Mouse (Mus musculus): ENCODE data around the gene Zfhx3. TPM values are rescaled to one million over a fixed set of nuclear protein-coding genes. Genes with fewer than 3 reads are reported as not detected.

Zfhx3 gene
- polyA plus RNA-seq, 2 experiments = 0.25 to 0.65 TPM

GRCm38 (mm10) chr8:108621296-108621695 is 678.9 kb downstream of the Zfhx3 start:
- no peaks in the 10 kb centered on the region for H3K27me3 ChIP-seq (ENCODE audit: control insufficient read depth, insufficient read depth, low read length)
- no peak for TF ChIP-seq CTCF (IDR thresholded peaks at IDR 0.05; ENCODE audit: low read depth)
- TF ChIP-seq EP300 (IDR thresholded peaks at IDR 0.05; ENCODE audit: low read depth) = no peak
- H3K36me3 ChIP-seq (replicated peaks; ENCODE audit: control insufficient read depth, insufficient read depth, low read depth) = no peaks in the 10 kb centered on the region
- no peaks in the 10 kb centered on the region for H3K9me3 ChIP-seq (ENCODE audit: control insufficient read depth, low read length)
- 58% methylated on average over 7 of the region's 7 CpGs for WGBS (ENCODE audit: insufficient replicate concordance)
- no peak overlapping the region for H3K27ac ChIP-seq
- no peak for ATAC-seq (ENCODE audit: insufficient read depth)
- no peak overlapping the region for H3K4me3 ChIP-seq (ENCODE audit: insufficient read depth in 1 of 2, low read depth in 2 of 2, low read length in 2 of 2)
- peaks cover 0 to 3% of the 10 kb centered on the region in 2 experiments; a peak in 1 of 4 replicates for H3K4me1 ChIP-seq (replicated peaks; ENCODE audit: control insufficient read depth in 2 of 2, insufficient read depth in 2 of 2, low read length in 1 of 2)
- no peak for DNase-seq (ENCODE audit: low read depth in 3 of 3, low spot score in 3 of 3)
- H3K9ac ChIP-seq (replicated peaks) = no peak overlapping the region
- H3K4me2 ChIP-seq (ENCODE audit: low read depth) = no peak overlapping the region

GRCm38 (mm10) chr8:108623660-108624059 is 681.2 kb downstream of the Zfhx3 start:
- no peaks in the 10 kb centered on the region for H3K27me3 ChIP-seq (ENCODE audit: control insufficient read depth, insufficient read depth, low read length)
- H3K9me3 ChIP-seq (ENCODE audit: control insufficient read depth, low read length) = no peaks in the 10 kb centered on the region
- H3K9ac ChIP-seq (replicated peaks) = no peak overlapping the region
- H3K4me2 ChIP-seq (ENCODE audit: low read depth) = no peak overlapping the region
- ATAC-seq (ENCODE audit: insufficient read depth) (no peak), DNase-seq (ENCODE audit: low read depth in 3 of 3, low spot score in 3 of 3) (no peak)
- H3K4me1 ChIP-seq (replicated peaks; ENCODE audit: control insufficient read depth in 2 of 2, insufficient read depth in 2 of 2, low read length in 1 of 2) = peaks cover 0 to 3% of the 10 kb centered on the region in 2 experiments; a peak in 1 of 4 replicates
- no peak overlapping the region for H3K27ac ChIP-seq
- WGBS (ENCODE audit: insufficient replicate concordance) = 28% methylated on average over 5 of the region's 5 CpGs
- H3K36me3 ChIP-seq (replicated peaks; ENCODE audit: control insufficient read depth, insufficient read depth, low read depth) = no peaks in the 10 kb centered on the region
- TF ChIP-seq EP300 (IDR thresholded peaks at IDR 0.05; ENCODE audit: low read depth) (no peak), CTCF (IDR thresholded peaks at IDR 0.05; ENCODE audit: low read depth) (no peak)
- H3K4me3 ChIP-seq (ENCODE audit: insufficient read depth in 1 of 2, low read depth in 2 of 2, low read length in 2 of 2) = no peak overlapping the region

GRCm38 (mm10) chr8:108625571-108626120 is 683.2 kb downstream of the Zfhx3 start:
- DNase-seq (ENCODE audit: low read depth in 3 of 3, low spot score in 3 of 3) (no peak), ATAC-seq (ENCODE audit: insufficient read depth) (no peak)
- Histone ChIP-seq H3K27ac (no peak overlapping the region), H3K4me3 (ENCODE audit: insufficient read depth in 1 of 2, low read depth in 2 of 2, low read length in 2 of 2) (no peak overlapping the region), H3K4me1 (replicated peaks; ENCODE audit: control insufficient read depth in 2 of 2, insufficient read depth in 2 of 2, low read length in 1 of 2) (peaks cover 0 to 3% of the 10 kb centered on the region in 2 experiments; a peak in 1 of 4 replicates), H3K9ac (replicated peaks) (no peak overlapping the region), H3K36me3 (replicated peaks; ENCODE audit: control insufficient read depth, insufficient read depth, low read depth) (no peaks in the 10 kb centered on the region), H3K4me2 (ENCODE audit: low read depth) (no peak overlapping the region), H3K9me3 (ENCODE audit: control insufficient read depth, low read length) (no peaks in the 10 kb centered on the region), H3K27me3 (ENCODE audit: control insufficient read depth, insufficient read depth, low read length) (no peaks in the 10 kb centered on the region)
- WGBS (ENCODE audit: insufficient replicate concordance) = 62% methylated on average over 9 of the region's 9 CpGs
- no peak for TF ChIP-seq CTCF (IDR thresholded peaks at IDR 0.05; ENCODE audit: low read depth)

- no peak for DNase-seq (ENCODE audit: low read depth in 3 of 3, low spot score in 3 of 3)
- Histone ChIP-seq H3K27me3 (ENCODE audit: control insufficient read depth, insufficient read depth, low read length) (no peaks in the 10 kb centered on the region), H3K36me3 (replicated peaks; ENCODE audit: control insufficient read depth, insufficient read depth, low read depth) (no peaks in the 10 kb centered on the region), H3K4me1 (replicated peaks; ENCODE audit: control insufficient read depth in 2 of 2, insufficient read depth in 2 of 2, low read length in 1 of 2) (no peaks in the 10 kb centered on the region), H3K9ac (replicated peaks) (no peak overlapping the region), H3K9me3 (ENCODE audit: control insufficient read depth, low read length) (no peaks in the 10 kb centered on the region), H3K4me3 (ENCODE audit: insufficient read depth in 1 of 2, low read depth in 2 of 2, low read length in 2 of 2) (no peak overlapping the region), H3K4me2 (ENCODE audit: low read depth) (no peak overlapping the region), H3K27ac (no peak overlapping the region)
- 58% methylated on average over 1 of the region's 1 CpGs for WGBS (ENCODE audit: insufficient replicate concordance)
- ATAC-seq (ENCODE audit: insufficient read depth) = no peak
- TF ChIP-seq CTCF (IDR thresholded peaks at IDR 0.05; ENCODE audit: low read depth) = no peak
- TF ChIP-seq EP300 (IDR thresholded peaks at IDR 0.05; ENCODE audit: low read depth) = no peak
Measured at GRCm38 (mm10) chr8:108631069-108631468, 688.6 kb downstream of the Zfhx3 start.

- no peak overlapping the region for H3K9ac ChIP-seq (replicated peaks)
- H3K4me2 ChIP-seq (ENCODE audit: low read depth) = no peak overlapping the region
- no peak for DNase-seq (ENCODE audit: low read depth in 3 of 3, low spot score in 3 of 3)
- 16% methylated on average over 3 of the region's 3 CpGs for WGBS (ENCODE audit: insufficient replicate concordance)
- H3K27ac ChIP-seq = no peak overlapping the region
- ATAC-seq (ENCODE audit: insufficient read depth) = no peak
- H3K9me3 ChIP-seq (ENCODE audit: control insufficient read depth, low read length) = no peaks in the 10 kb centered on the region
- no peak overlapping the region for H3K4me3 ChIP-seq (ENCODE audit: insufficient read depth in 1 of 2, low read depth in 2 of 2, low read length in 2 of 2)
- no peak for TF ChIP-seq EP300 (IDR thresholded peaks at IDR 0.05; ENCODE audit: low read depth)
- TF ChIP-seq CTCF (IDR thresholded peaks at IDR 0.05; ENCODE audit: low read depth) = no peak
- no peaks in the 10 kb centered on the region for H3K36me3 ChIP-seq (replicated peaks; ENCODE audit: control insufficient read depth, insufficient read depth, low read depth)
- H3K27me3 ChIP-seq (ENCODE audit: control insufficient read depth, insufficient read depth, low read length) = no peaks in the 10 kb centered on the region
- H3K4me1 ChIP-seq (replicated peaks; ENCODE audit: control insufficient read depth in 2 of 2, insufficient read depth in 2 of 2, low read length in 1 of 2) = no peaks in the 10 kb centered on the region
Measured at GRCm38 (mm10) chr8:108634282-108634681, 691.8 kb downstream of the Zfhx3 start.

All from liver, embryonic 14.5 days (tissue).